Mouse (Mus musculus): ENCODE measurements around the gene Clip3. TPM values are rescaled to one million over a fixed set of nuclear protein-coding genes. Genes with fewer than 3 reads are reported as not detected.
A peak's percentile ranks its signal among the peaks of the same experiment; 100 is the strongest.

Gene Clip3
- polyA plus RNA-seq, 1 experiment, result not detected

DNA sequence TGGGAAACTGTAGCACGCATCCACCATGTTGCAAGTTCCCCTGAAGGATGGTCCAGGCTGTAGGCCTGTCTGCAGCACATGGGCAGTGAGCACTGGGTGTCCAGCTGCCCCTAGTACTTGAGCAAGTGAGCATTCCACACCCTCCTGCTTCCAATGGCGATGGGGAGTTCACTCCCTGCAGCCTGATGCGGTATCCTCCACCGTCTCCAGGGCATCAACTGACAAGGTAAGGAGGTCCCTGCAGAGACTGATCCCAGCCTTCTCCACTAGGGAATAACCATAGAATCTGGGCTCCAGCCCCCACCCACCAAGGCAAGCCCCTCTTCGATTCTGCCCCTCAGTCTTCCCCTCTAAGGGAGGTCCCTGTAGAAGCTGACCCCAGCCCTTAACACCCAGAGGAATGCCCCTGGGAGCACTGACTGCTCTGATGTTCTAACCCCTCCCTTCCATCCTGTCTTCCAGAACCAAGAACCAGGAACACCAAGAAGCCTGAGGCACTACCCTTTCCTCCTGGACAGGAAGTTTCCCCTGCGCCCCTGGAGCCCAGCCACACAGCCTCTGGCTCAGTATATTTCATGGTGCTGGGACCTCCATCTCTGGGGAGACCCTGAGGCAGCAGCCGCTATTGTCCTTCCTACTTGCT is 2.3 kb upstream of the Clip3 start:
- H3K27ac ChIP-seq (ENCODE audit: insufficient read depth, low read depth, low read length), result no peak overlapping the region
- H3K4me1 ChIP-seq (ENCODE audit: control insufficient read depth, insufficient read depth, low read length), result peaks cover 17% of the 10 kb centered on the region
- 77% methylated on average over 7 of the region's 7 CpGs for WGBS
- H3K4me3 ChIP-seq (ENCODE audit: insufficient read depth, low read depth, low read length), result no peak overlapping the region
- TF ChIP-seq POLR2A (IDR thresholded peaks at IDR 0.05; ENCODE audit: insufficient read depth, low read depth, low read length), result no peak
- TF ChIP-seq CTCF (IDR thresholded peaks at IDR 0.05; ENCODE audit: insufficient read depth, low read depth, low read length), result no peak

DNA sequence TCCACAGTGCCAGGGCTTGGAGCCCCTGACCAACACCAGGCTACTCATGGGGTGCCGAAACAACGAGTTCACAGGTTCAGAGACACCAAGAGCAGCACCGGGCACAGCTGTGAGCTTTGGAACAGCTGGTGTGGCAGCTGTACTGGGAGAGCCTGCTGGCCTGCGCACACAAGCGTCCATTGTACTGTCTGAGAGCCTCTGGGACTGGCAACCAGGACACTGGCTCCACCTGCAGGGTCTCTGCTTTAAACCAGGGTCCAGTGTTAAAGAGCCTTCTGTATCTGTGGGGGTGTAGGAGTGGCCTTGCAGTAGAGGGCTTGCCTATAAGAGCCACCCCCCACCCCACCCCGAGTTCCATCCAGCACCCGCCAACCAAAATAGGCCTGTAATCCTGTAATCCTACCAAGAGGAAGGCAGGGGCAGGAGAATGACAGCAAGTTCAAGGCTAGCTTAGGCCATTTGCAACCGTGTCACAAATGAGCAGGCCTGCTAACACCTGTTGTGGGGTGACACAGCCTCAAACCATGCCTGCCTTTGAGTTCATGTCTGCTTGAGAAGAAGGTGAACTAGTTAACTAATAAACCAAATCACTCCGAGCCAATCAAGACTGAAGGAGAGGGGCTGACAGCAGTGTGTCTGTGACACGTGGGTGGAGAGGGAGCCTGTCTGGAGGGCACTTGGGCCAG is 1.7 kb upstream of the Clip3 start:
- no peak overlapping the region for H3K4me3 ChIP-seq (ENCODE audit: insufficient read depth, low read depth, low read length)
- no peak overlapping the region for H3K27ac ChIP-seq (ENCODE audit: insufficient read depth, low read depth, low read length)
- H3K4me1 ChIP-seq (ENCODE audit: control insufficient read depth, insufficient read depth, low read length), result peaks cover 20% of the 10 kb centered on the region
- 63% methylated on average over 10 of the region's 10 CpGs for WGBS
- no peak for TF ChIP-seq CTCF (IDR thresholded peaks at IDR 0.05; ENCODE audit: insufficient read depth, low read depth, low read length)
- TF ChIP-seq POLR2A (IDR thresholded peaks at IDR 0.05; ENCODE audit: insufficient read depth, low read depth, low read length), result no peak

DNA sequence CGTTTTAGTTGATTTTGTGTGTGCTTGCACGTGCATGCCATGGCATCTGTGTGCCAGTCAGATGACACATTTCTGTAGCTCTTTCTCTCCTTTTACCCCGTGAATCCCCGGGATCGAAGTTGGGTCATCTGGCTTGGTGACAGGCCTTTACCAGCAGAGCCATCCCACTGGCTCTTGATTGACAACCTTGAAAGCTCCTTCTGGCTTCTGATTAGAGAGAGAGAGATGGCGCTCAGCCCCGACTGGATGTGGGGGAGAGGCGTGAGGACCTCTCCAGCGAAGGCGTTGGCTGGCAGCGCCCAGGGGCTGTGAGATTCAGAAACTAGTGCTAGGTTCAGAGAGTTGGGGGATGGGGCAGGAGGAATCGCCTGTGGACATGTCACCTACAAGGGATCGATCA is 2.3 kb downstream of the Clip3 start:
- WGBS, result 27% methylated on average over 13 of the region's 13 CpGs
- Histone ChIP-seq H3K27ac (ENCODE audit: insufficient read depth, low read depth, low read length) (no peak overlapping the region), H3K4me3 (ENCODE audit: insufficient read depth, low read depth, low read length) (peak overlapping the region; percentile 18; the same call in 1 of the 2 replicates), H3K4me1 (ENCODE audit: control insufficient read depth, insufficient read depth, low read length) (peaks cover 25% of the 10 kb centered on the region)
- no peak for TF ChIP-seq CTCF (IDR thresholded peaks at IDR 0.05; ENCODE audit: insufficient read depth, low read depth, low read length)
- TF ChIP-seq POLR2A (IDR thresholded peaks at IDR 0.05; ENCODE audit: insufficient read depth, low read depth, low read length), result no peak

DNA sequence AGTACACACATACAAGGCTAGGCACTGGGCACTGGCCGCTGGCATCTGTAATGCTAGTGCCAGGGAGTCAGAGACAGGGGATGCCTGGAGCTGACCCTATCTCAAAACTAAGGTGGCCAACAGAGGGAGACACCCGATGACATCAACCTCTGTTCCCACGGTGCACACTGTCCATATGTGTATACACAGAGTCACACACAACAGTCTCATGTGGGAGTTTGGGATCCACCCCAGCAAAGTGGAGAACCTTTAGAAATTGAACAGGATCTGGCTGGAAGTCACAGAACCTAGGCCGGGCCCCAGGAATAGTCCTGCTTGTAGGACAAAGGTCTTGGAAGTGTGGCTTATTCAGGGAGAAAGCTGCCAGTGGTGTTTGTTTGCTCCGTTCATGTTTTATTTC is 2.8 kb downstream of the Clip3 start:
- Histone ChIP-seq H3K4me1 (ENCODE audit: control insufficient read depth, insufficient read depth, low read length) (peaks cover 25% of the 10 kb centered on the region), H3K4me3 (ENCODE audit: insufficient read depth, low read depth, low read length) (no peak overlapping the region), H3K27ac (ENCODE audit: insufficient read depth, low read depth, low read length) (0 out of 2 replicates have a peak overlapping the region, but pooled peaks have one; percentile 10)
- TF ChIP-seq POLR2A (IDR thresholded peaks at IDR 0.05; ENCODE audit: insufficient read depth, low read depth, low read length) (no peak), CTCF (IDR thresholded peaks at IDR 0.05; ENCODE audit: insufficient read depth, low read depth, low read length) (no peak)
- WGBS, result 59% methylated on average over 5 of the region's 5 CpGs

DNA sequence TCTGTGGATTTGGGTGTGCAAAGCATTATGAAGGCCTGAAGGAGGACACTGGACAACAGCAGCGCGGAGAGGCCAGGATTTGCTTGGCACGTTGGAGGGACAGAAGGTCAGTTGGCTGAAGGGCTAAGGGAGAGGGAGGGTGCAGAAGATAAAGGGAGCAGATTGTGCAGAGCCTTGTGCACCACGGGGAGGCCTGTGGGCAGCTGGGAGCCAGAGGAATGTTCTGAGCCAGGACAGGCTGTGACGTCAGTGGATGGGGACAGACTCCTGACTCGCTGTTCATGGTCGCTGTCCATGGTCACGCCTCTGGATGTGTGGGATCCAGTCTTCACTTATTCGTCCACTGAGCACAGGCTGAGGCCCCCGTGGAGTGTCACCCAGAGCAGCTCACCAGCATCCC is 3.6 kb downstream of the Clip3 start:
- H3K4me3 ChIP-seq (ENCODE audit: insufficient read depth, low read depth, low read length), result no peak overlapping the region

DNA sequence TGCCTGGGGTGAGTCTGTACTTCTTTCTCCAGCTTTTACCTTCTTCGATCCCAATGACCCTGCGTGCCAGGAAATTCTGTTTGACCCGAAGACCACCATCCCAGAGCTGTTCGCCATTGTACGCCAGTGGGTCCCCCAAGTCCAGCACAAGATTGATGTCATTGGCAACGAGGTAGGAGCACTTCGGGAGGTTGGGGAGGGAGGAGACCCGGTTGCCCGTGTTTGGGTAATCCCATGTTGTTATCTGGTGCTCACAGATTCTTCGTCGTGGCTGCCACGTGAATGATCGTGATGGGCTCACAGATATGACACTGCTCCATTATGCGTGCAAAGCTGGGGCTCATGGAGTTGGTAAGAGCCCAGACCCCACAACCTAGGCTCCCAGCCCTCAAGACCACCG is 5.3 kb downstream of the Clip3 start:
- Histone ChIP-seq H3K4me1 (ENCODE audit: control insufficient read depth, insufficient read depth, low read length) (peaks cover 19% of the 10 kb centered on the region), H3K4me3 (ENCODE audit: insufficient read depth, low read depth, low read length) (no peak overlapping the region), H3K27ac (ENCODE audit: insufficient read depth, low read depth, low read length) (no peak overlapping the region)
- WGBS, result 90% methylated on average over 15 of the region's 15 CpGs
- TF ChIP-seq CTCF (IDR thresholded peaks at IDR 0.05; ENCODE audit: insufficient read depth, low read depth, low read length) (no peak), POLR2A (IDR thresholded peaks at IDR 0.05; ENCODE audit: insufficient read depth, low read depth, low read length) (no peak)

More for the DNA sequence above, 3.6 kb downstream of the Clip3 start:
- Histone ChIP-seq H3K4me1 (ENCODE audit: control insufficient read depth, insufficient read depth, low read length) (peaks cover 25% of the 10 kb centered on the region), H3K27ac (ENCODE audit: insufficient read depth, low read depth, low read length) (0 out of 2 replicates have a peak overlapping the region, but pooled peaks have one; percentile 10)
- WGBS, result 61% methylated on average over 10 of the region's 10 CpGs
- TF ChIP-seq CTCF (IDR thresholded peaks at IDR 0.05; ENCODE audit: insufficient read depth, low read depth, low read length) (no peak), POLR2A (IDR thresholded peaks at IDR 0.05; ENCODE audit: insufficient read depth, low read depth, low read length) (no peak)

DNA sequence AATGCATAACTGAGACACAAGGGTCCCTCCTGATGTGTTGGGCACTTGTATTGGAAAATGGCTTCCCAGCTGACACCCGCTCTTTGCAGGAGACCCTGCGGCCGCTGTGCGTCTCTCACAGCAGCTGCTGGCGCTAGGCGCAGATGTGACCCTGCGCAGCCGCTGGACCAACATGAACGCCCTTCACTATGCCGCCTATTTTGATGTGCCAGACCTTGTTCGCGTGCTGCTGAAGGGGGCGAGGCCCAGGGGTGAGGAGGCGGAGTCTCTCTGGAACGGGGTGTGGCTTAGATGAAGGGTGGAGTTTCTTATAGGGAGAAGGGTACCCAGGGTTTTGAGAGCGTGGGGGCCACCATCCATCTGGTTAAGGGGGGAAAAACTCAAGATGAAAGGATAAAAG is 5.7 kb downstream of the Clip3 start:
- no peak overlapping the region for H3K4me3 ChIP-seq (ENCODE audit: insufficient read depth, low read depth, low read length)
- WGBS, result 83% methylated on average over 16 of the region's 16 CpGs
- peaks cover 19% of the 10 kb centered on the region for H3K4me1 ChIP-seq (ENCODE audit: control insufficient read depth, insufficient read depth, low read length)
- TF ChIP-seq CTCF (IDR thresholded peaks at IDR 0.05; ENCODE audit: insufficient read depth, low read depth, low read length) (no peak), POLR2A (IDR thresholded peaks at IDR 0.05; ENCODE audit: insufficient read depth, low read depth, low read length) (no peak)
- no peak overlapping the region for H3K27ac ChIP-seq (ENCODE audit: insufficient read depth, low read depth, low read length)

DNA sequence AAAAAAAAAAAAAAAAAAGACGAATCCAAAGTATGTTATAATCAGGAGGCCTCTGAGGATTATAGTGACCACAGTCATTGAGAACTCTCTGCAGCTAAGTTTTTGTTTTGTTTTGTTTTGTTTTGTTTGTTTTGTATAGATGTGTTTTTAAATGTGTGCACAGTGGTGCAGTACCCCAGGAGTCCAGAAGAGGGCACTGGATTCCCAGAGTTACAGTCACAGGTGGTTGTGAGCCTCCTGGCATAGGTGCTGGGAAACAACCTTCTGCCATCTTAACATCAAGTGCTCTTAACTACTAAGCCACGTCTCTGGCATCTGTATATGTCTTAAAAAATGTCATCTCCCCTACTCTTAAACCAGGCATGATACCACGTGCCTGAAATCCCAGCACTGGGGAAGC is 9.4 kb downstream of the Clip3 start:
- Histone ChIP-seq H3K4me1 (ENCODE audit: control insufficient read depth, insufficient read depth, low read length) (no peaks in the 10 kb centered on the region), H3K27ac (ENCODE audit: insufficient read depth, low read depth, low read length) (no peak overlapping the region), H3K4me3 (ENCODE audit: insufficient read depth, low read depth, low read length) (no peak overlapping the region)
- TF ChIP-seq CTCF (IDR thresholded peaks at IDR 0.05; ENCODE audit: insufficient read depth, low read depth, low read length) (0 out of 2 replicates have a peak, but pooled peaks have one; percentile 3), POLR2A (IDR thresholded peaks at IDR 0.05; ENCODE audit: insufficient read depth, low read depth, low read length) (no peak)
- 48% methylated on average over 3 of the region's 3 CpGs for WGBS

DNA sequence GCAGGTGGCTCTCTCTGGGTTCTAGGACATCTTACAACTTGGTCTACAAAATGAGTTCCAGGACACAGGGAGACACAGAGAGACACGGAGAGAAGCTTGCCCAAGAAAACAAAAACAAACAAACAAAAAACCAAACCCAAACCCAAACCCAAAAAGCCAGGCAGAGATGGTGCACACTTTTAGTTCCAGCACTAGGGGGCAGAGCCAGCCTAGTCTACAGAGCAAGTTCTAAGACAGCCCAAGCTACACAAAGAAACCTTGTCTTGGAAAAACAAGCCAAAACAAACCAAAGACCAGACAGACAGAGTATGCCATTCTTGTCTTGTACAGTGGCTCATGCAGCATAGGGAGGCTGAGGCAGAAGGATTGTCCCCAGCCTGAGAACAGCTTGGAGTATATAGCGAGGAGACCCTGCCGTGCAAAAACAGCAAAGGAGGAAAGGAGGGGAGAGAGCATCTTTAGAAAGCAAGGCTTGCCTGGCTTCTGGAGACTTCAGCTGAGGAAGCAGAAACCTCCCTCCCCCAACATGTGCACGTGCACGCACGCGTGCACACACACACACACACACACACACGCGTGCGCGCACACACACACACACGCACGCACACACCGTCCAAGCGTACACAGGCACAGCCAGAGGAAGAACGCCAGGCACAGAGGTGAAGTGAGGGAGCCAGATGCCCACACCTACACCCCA is 14.7 kb downstream of the Clip3 start:
- WGBS, result 88% methylated on average over 16 of the region's 16 CpGs
- Histone ChIP-seq H3K4me3 (ENCODE audit: insufficient read depth, low read depth, low read length) (no peak overlapping the region), H3K27ac (ENCODE audit: insufficient read depth, low read depth, low read length) (no peak overlapping the region), H3K4me1 (ENCODE audit: control insufficient read depth, insufficient read depth, low read length) (peaks cover 18% of the 10 kb centered on the region)
- TF ChIP-seq CTCF (IDR thresholded peaks at IDR 0.05; ENCODE audit: insufficient read depth, low read depth, low read length) (no peak), POLR2A (IDR thresholded peaks at IDR 0.05; ENCODE audit: insufficient read depth, low read depth, low read length) (no peak)

Measured in olfactory bulb, adult 2 months (tissue).